ENCODE assay signal across 8 mouse cellular contexts in the genomic region with DNA sequence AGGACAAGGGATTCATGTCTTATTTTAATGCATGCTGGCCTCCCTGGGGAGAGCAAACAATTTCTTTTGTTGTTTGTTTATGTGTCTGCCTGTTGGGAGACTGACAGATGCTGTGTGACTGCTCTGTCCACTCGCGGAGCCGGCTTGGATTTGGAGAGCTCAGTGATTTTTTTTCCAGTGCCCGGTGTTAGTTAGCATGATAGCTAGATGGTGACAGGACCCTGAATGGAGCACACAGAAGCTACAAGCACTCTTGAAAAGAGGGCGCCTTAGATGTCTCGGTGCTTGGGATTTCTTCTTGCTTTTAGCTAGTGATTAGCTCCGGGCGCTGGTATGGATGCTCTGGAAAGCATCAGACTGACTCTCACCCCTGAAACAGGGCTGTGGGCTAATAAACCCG.
DNase-seq lines count a peak whose midpoint lies in the region; ATAC-seq and TF ChIP-seq lines count a peak whose summit lies in the region.

No protein-coding gene starts in this region.

- peaks cover 7% of the 10 kb centered on the region; the same call in 1 of the 2 replicates for H3K27me3 ChIP-seq in kidney, embryonic 16.5 days (ENCODE audit: insufficient read depth, low read length)
- H3K27me3 ChIP-seq in hindbrain, embryonic 14.5 days (ENCODE audit: control insufficient read depth, insufficient read depth, low read length): no peaks in the 10 kb centered on the region
- H3K27me3 ChIP-seq in myocyte (ENCODE audit: control insufficient read depth, insufficient read depth, insufficient read length): peaks cover 4% of the 10 kb centered on the region

- ATAC-seq in kidney, embryonic 16.5 days (ENCODE audit: low FRiP score, low TSS enrichment): no peak
- ATAC-seq in hindbrain, embryonic 14.5 days (ENCODE audit: low FRiP score): no peak

- H3K79me2 ChIP-seq in myocyte (ENCODE audit: control insufficient read depth, insufficient read depth): no peaks in the 10 kb centered on the region

- no peak for TF ChIP-seq POLR2A in myocyte (IDR thresholded peaks at IDR 0.05; ENCODE audit: insufficient read length, low read depth)

- intact Hi-C loops in gastrocnemius, postnatal 14 days (cut with DNase I; ENCODE audit: low total_unique reads): no loop called here

- H3K4me2 ChIP-seq in kidney, embryonic 16.5 days (replicated peaks; ENCODE audit: low read depth, low read length): peak overlapping the region; percentile 65
- H3K4me2 ChIP-seq in hindbrain, embryonic 14.5 days (replicated peaks): peak overlapping the region; percentile 67
- H3K4me2 ChIP-seq in myocyte (ENCODE audit: low read depth): peak overlapping the region; percentile 18

- no peak overlapping the region for H3K27ac ChIP-seq in kidney, embryonic 16.5 days (ENCODE audit: low read length)
- H3K27ac ChIP-seq in hindbrain, embryonic 14.5 days: peak overlapping the region; percentile 21

- no peaks in the 10 kb centered on the region for H3K9me3 ChIP-seq in kidney, embryonic 16.5 days (ENCODE audit: low read length)
- no peaks in the 10 kb centered on the region for H3K9me3 ChIP-seq in hindbrain, embryonic 14.5 days (ENCODE audit: control insufficient read depth, low read length)

- no peak for DNase-seq in kidney, adult 8-10 months
- DNase-seq in cerebellum, postnatal 10 days: peak; percentile 28 to 48
- DNase-seq in hindbrain, embryonic 14.5 days (ENCODE audit: low spot score): peak; percentile 38
- no peak for DNase-seq in gastrocnemius, postnatal 14 days
- no peak for DNase-seq in adrenal gland, adult 8-10 months
- DNase-seq in frontal cortex, adult 2 months (ENCODE audit: extremely low spot score in 1 of 2, low spot score in 1 of 2): no peak

- 6% methylated on average over 9 of the region's 9 CpGs for WGBS in kidney, embryonic 16.5 days
- WGBS in hindbrain, embryonic 14.5 days: 6% methylated on average over 9 of the region's 9 CpGs

- 0 out of 2 replicates have a peak, but pooled peaks cover 6% of the 10 kb centered on the region for H3K4me1 ChIP-seq in kidney, embryonic 16.5 days (ENCODE audit: insufficient read depth, low read length)
- no peaks in the 10 kb centered on the region for H3K4me1 ChIP-seq in hindbrain, embryonic 14.5 days (replicated peaks; ENCODE audit: control insufficient read depth, insufficient read depth, low read length)

- no peak overlapping the region for H3K9ac ChIP-seq in kidney, embryonic 16.5 days (replicated peaks; ENCODE audit: low read length)
- H3K9ac ChIP-seq in hindbrain, embryonic 14.5 days: peak overlapping the region; percentile 65

- no peaks in the 10 kb centered on the region for H3K36me3 ChIP-seq in kidney, embryonic 16.5 days (ENCODE audit: insufficient read depth, low read length)
- no peaks in the 10 kb centered on the region for H3K36me3 ChIP-seq in hindbrain, embryonic 14.5 days (replicated peaks; ENCODE audit: control insufficient read depth, insufficient read depth)
- H3K36me3 ChIP-seq in myocyte (ENCODE audit: control insufficient read depth, insufficient read depth): no peaks in the 10 kb centered on the region

- no peak overlapping the region for H3ac ChIP-seq in myocyte (ENCODE audit: control insufficient read depth, insufficient read length)

- H3K4me3 ChIP-seq in kidney, embryonic 16.5 days (ENCODE audit: low read length): peak overlapping the region; percentile 45
- peak overlapping the region; percentile 44 for H3K4me3 ChIP-seq in hindbrain, embryonic 14.5 days (replicated peaks; ENCODE audit: low read length)
- no peak overlapping the region for H3K4me3 ChIP-seq in myocyte

TF ChIP-seq in myocyte, 11 proteins besides CTCF, POLR2A, EP300 and RAD21:
- TF ChIP-seq TCF12 (IDR thresholded peaks at IDR 0.05; ENCODE audit: insufficient read depth, poor library complexity, severe bottlenecking) (no peak), E2F4 (IDR thresholded peaks at IDR 0.05; ENCODE audit: insufficient read depth) (no peak), CEBPB (IDR thresholded peaks at IDR 0.05; ENCODE audit: insufficient read depth, poor library complexity, severe bottlenecking) (no peak), REST (IDR thresholded peaks at IDR 0.05; ENCODE audit: insufficient read depth, insufficient read length) (no peak), MYOD1 (IDR thresholded peaks at IDR 0.05; ENCODE audit: control insufficient read depth in 1 of 3, insufficient read length in 2 of 3, low read depth in 2 of 3) (no peak), MAX (IDR thresholded peaks at IDR 0.05; ENCODE audit: low read depth) (no peak), TCF3 (IDR thresholded peaks at IDR 0.05; ENCODE audit: insufficient read length, low read depth) (no peak), POLR2AphosphoS2 (IDR thresholded peaks at IDR 0.05; ENCODE audit: insufficient read length, low read depth) (no peak), MYOG (IDR thresholded peaks at IDR 0.05; ENCODE audit: control insufficient read depth in 1 of 3, insufficient read depth in 1 of 3, insufficient read length in 2 of 3, low read depth in 2 of 3) (no peak), USF1 (IDR thresholded peaks at IDR 0.05; ENCODE audit: low read depth) (no peak), SRF (IDR thresholded peaks at IDR 0.05; ENCODE audit: control insufficient read depth, insufficient read length, low read depth) (no peak)

Comparison
In these comparisons a context has a peak if more than half of its experiments do, and no peak if none do; other contexts are left out.
1. DNase-seq: peak in cerebellum, postnatal 10 days (2 of 2) and hindbrain, embryonic 14.5 days (single experiment); none in kidney, adult 8-10 months (0 of 2), gastrocnemius, postnatal 14 days (single experiment), adrenal gland, adult 8-10 months (single experiment) and frontal cortex, adult 2 months (0 of 2).
2. Peak in every context shown above with its lines, with median percentiles within 50 percentile points of each other: H3K4me2 ChIP-seq.